Mouse (Mus musculus) embryonic facial prominence, embryonic 12.5 days (tissue): ENCODE results near the gene Wasf3. TPM values are rescaled to one million over a fixed set of nuclear protein-coding genes. Genes with fewer than 3 reads are reported as not detected.

Source experiments
- ATAC-seq: fragments of 200-750 bp; cut with Nextera tagmentation; 2 replicates; pipeline ENCODE4 v1.8.0; 2017; ENCODE audit not compliant: insufficient number of reproducible peaks, insufficient read depth, low FRiP score, low TSS enrichment
- H3K27ac ChIP-seq: fragments of 300-500 bp; sonication (generic); 2 replicates; pipeline ENCODE4 v1.5.1; 2016; ENCODE audit warnings: mild to moderate bottlenecking
- H3K27me3 ChIP-seq: fragments of 300-500 bp; sonication (generic); 2 replicates; pipeline ENCODE4 v1.6.1; 2016; ENCODE audit warnings: mild to moderate bottlenecking, moderate library complexity
- H3K36me3 ChIP-seq: fragments of 300-500 bp; sonication (generic); 2 replicates; pipeline ENCODE4 v1.6.1; 2016; ENCODE audit warnings: mild to moderate bottlenecking
- H3K4me1 ChIP-seq: fragments of 300-500 bp; sonication (generic); 2 replicates; pipeline ENCODE4 v1.6.1; 2016
- H3K4me2 ChIP-seq: fragments of 300-500 bp; sonication (generic); replicated peaks from 2 replicates; pipeline ENCODE4 v1.6.1; 2016; ENCODE audit warnings: mild to moderate bottlenecking, moderate library complexity
- H3K4me3 ChIP-seq: fragments of 300-500 bp; sonication (generic); 2 replicates; pipeline ENCODE4 v1.5.1; 2016; ENCODE audit warnings: mild to moderate bottlenecking
- H3K9ac ChIP-seq: fragments of 300-500 bp; sonication (generic); 2 replicates; pipeline ENCODE4 v1.6.1; 2016; ENCODE audit warnings: mild to moderate bottlenecking, moderate library complexity
- H3K9me3 ChIP-seq: fragments of 300-500 bp; sonication (generic); 2 replicates; pipeline ENCODE4 v1.6.1; 2016; ENCODE audit warnings: mild to moderate bottlenecking, moderate library complexity
- WGBS: fragments of 180-500 bp; shearing (Covaris S2); methylation state at CpG from one replicate; pipeline ENCODE4 v1.1.7; 2016; 5-methylcytosine and 5-hydroxymethylcytosine counted together
- polyA plus RNA-seq: library from polyadenylated mRNA; unstranded; fragments of >200 nt; fragmentation: Nextera tagmentation; extraction: Ambion mirVana; gene quantifications from 2 replicates; pipeline ENCODE4 v1.2.1, GENCODE M21; 2016

The Wasf3 gene
- polyA plus RNA-seq, 1 experiment from 2014 or later = 5.4 TPM

GRCm38 (mm10) chr5:146402311-146402710, 17.5 kb downstream of the Wasf3 start:
- H3K4me2 ChIP-seq = no peak overlapping the region
- WGBS = 74% methylated on average over 11 of the region's 11 CpGs
- H3K4me3 ChIP-seq = no peak overlapping the region
- H3K27ac ChIP-seq = no peak overlapping the region
- ATAC-seq = no peak
- no peaks in the 10 kb centered on the region for H3K9me3 ChIP-seq
- H3K27me3 ChIP-seq = no peaks in the 10 kb centered on the region
- no peak overlapping the region for H3K9ac ChIP-seq
- H3K36me3 ChIP-seq = no peaks in the 10 kb centered on the region
- no peaks in the 10 kb centered on the region for H3K4me1 ChIP-seq

- 39% methylated on average over 2 of the region's 2 CpGs for WGBS
- ATAC-seq = no peak
- Histone ChIP-seq H3K4me3 (no peak overlapping the region), H3K27me3 (no peaks in the 10 kb centered on the region), H3K4me1 (peaks cover 10% of the 10 kb centered on the region), H3K4me2 (no peak overlapping the region), H3K36me3 (no peaks in the 10 kb centered on the region), H3K9ac (no peak overlapping the region), H3K27ac (no peak overlapping the region), H3K9me3 (no peaks in the 10 kb centered on the region)
Measured at GRCm38 (mm10) chr5:146403923-146404322, 19.1 kb downstream of the Wasf3 start.

GRCm38 (mm10) chr5:146406133-146406532, 21.3 kb downstream of the Wasf3 start:
- Histone ChIP-seq H3K4me1 (peaks cover 16% of the 10 kb centered on the region), H3K27me3 (no peaks in the 10 kb centered on the region), H3K27ac (no peak overlapping the region), H3K4me2 (no peak overlapping the region), H3K36me3 (no peaks in the 10 kb centered on the region), H3K4me3 (no peak overlapping the region), H3K9ac (no peak overlapping the region), H3K9me3 (no peaks in the 10 kb centered on the region)
- ATAC-seq = no peak
- 96% methylated on average over 1 of the region's 1 CpGs for WGBS

GRCm38 (mm10) chr5:146407791-146408190, 23.0 kb downstream of the Wasf3 start:
- Histone ChIP-seq H3K27ac (no peak overlapping the region), H3K9me3 (no peaks in the 10 kb centered on the region), H3K36me3 (no peaks in the 10 kb centered on the region), H3K9ac (no peak overlapping the region), H3K4me1 (peaks cover 20% of the 10 kb centered on the region), H3K4me3 (no peak overlapping the region), H3K4me2 (no peak overlapping the region), H3K27me3 (no peaks in the 10 kb centered on the region)
- ATAC-seq = no peak
- WGBS = 52% methylated on average over 3 of the region's 3 CpGs

GRCm38 (mm10) chr5:146408604-146409003, 23.8 kb downstream of the Wasf3 start:
- no peak overlapping the region for H3K4me2 ChIP-seq
- H3K36me3 ChIP-seq = no peaks in the 10 kb centered on the region
- WGBS = 76% methylated on average over 8 of the region's 8 CpGs
- peaks cover 20% of the 10 kb centered on the region for H3K4me1 ChIP-seq
- H3K27ac ChIP-seq = no peak overlapping the region
- no peaks in the 10 kb centered on the region for H3K9me3 ChIP-seq
- ATAC-seq = no peak
- no peaks in the 10 kb centered on the region for H3K27me3 ChIP-seq
- H3K4me3 ChIP-seq = no peak overlapping the region
- H3K9ac ChIP-seq = no peak overlapping the region

GRCm38 (mm10) chr5:146410821-146411220, 26.0 kb downstream of the Wasf3 start:
- H3K4me2 ChIP-seq = no peak overlapping the region
- no peak overlapping the region for H3K4me3 ChIP-seq
- peaks cover 20% of the 10 kb centered on the region for H3K4me1 ChIP-seq
- ATAC-seq = no peak
- no peaks in the 10 kb centered on the region for H3K27me3 ChIP-seq
- no peaks in the 10 kb centered on the region for H3K9me3 ChIP-seq
- no peak overlapping the region for H3K9ac ChIP-seq
- no peak overlapping the region for H3K27ac ChIP-seq
- 74% methylated on average over 4 of the region's 4 CpGs for WGBS
- H3K36me3 ChIP-seq = no peaks in the 10 kb centered on the region

GRCm38 (mm10) chr5:146412743-146413430, 28.1 kb downstream of the Wasf3 start:
- no peak overlapping the region for H3K4me2 ChIP-seq
- H3K4me1 ChIP-seq = peaks cover 17% of the 10 kb centered on the region
- 78% methylated on average over 15 of the region's 15 CpGs for WGBS
- no peaks in the 10 kb centered on the region for H3K9me3 ChIP-seq
- no peaks in the 10 kb centered on the region for H3K27me3 ChIP-seq
- H3K36me3 ChIP-seq = no peaks in the 10 kb centered on the region
- no peak overlapping the region for H3K27ac ChIP-seq
- no peak overlapping the region for H3K4me3 ChIP-seq
- ATAC-seq = no peak
- H3K9ac ChIP-seq = no peak overlapping the region

GRCm38 (mm10) chr5:146414611-146415010, 29.8 kb downstream of the Wasf3 start:
- Histone ChIP-seq H3K4me1 (peaks cover 10% of the 10 kb centered on the region; the same call in 1 of the 2 replicates), H3K27ac (no peak overlapping the region), H3K36me3 (no peaks in the 10 kb centered on the region), H3K4me3 (no peak overlapping the region), H3K27me3 (no peaks in the 10 kb centered on the region), H3K9me3 (no peaks in the 10 kb centered on the region), H3K9ac (no peak overlapping the region), H3K4me2 (no peak overlapping the region)
- ATAC-seq = no peak
- WGBS = 71% methylated on average over 4 of the region's 4 CpGs

GRCm38 (mm10) chr5:146415218-146415617, 30.4 kb downstream of the Wasf3 start:
- WGBS = 85% methylated on average over 12 of the region's 12 CpGs

GRCm38 (mm10) chr5:146416331-146417110, 31.7 kb downstream of the Wasf3 start:
- H3K36me3 ChIP-seq = no peaks in the 10 kb centered on the region
- no peak overlapping the region for H3K4me3 ChIP-seq
- H3K27ac ChIP-seq = no peak overlapping the region
- no peaks in the 10 kb centered on the region for H3K27me3 ChIP-seq
- no peak overlapping the region for H3K4me2 ChIP-seq
- H3K4me1 ChIP-seq = no peaks in the 10 kb centered on the region
- no peaks in the 10 kb centered on the region for H3K9me3 ChIP-seq
- WGBS = 74% methylated on average over 20 of the region's 20 CpGs
- no peak overlapping the region for H3K9ac ChIP-seq
- no peak for ATAC-seq

More at GRCm38 (mm10) chr5:146415218-146415617, 30.4 kb downstream of the Wasf3 start:
- H3K9ac ChIP-seq = no peak overlapping the region
- H3K36me3 ChIP-seq = no peaks in the 10 kb centered on the region
- no peaks in the 10 kb centered on the region for H3K9me3 ChIP-seq
- no peak overlapping the region for H3K4me3 ChIP-seq
- H3K4me1 ChIP-seq = peaks cover 10% of the 10 kb centered on the region; the same call in 1 of the 2 replicates
- no peaks in the 10 kb centered on the region for H3K27me3 ChIP-seq
- no peak overlapping the region for H3K4me2 ChIP-seq
- ATAC-seq = no peak
- H3K27ac ChIP-seq = no peak overlapping the region

- H3K27ac ChIP-seq = no peak overlapping the region
- H3K4me3 ChIP-seq = no peak overlapping the region
- WGBS = 90% methylated on average over 7 of the region's 7 CpGs
- no peak for ATAC-seq
- H3K9ac ChIP-seq = no peak overlapping the region
- H3K9me3 ChIP-seq = no peaks in the 10 kb centered on the region
- no peaks in the 10 kb centered on the region for H3K36me3 ChIP-seq
- no peak overlapping the region for H3K4me2 ChIP-seq
- H3K27me3 ChIP-seq = no peaks in the 10 kb centered on the region
- no peaks in the 10 kb centered on the region for H3K4me1 ChIP-seq
Measured at GRCm38 (mm10) chr5:146418092-146418491, 33.3 kb downstream of the Wasf3 start.

- Histone ChIP-seq H3K9me3 (no peaks in the 10 kb centered on the region), H3K4me1 (no peaks in the 10 kb centered on the region), H3K27me3 (no peaks in the 10 kb centered on the region), H3K27ac (no peak overlapping the region), H3K36me3 (no peaks in the 10 kb centered on the region), H3K4me3 (no peak overlapping the region), H3K4me2 (no peak overlapping the region), H3K9ac (no peak overlapping the region)
- no peak for ATAC-seq
- WGBS = 62% methylated on average over 1 of the region's 1 CpGs
Measured at GRCm38 (mm10) chr5:146420081-146420480, 35.3 kb downstream of the Wasf3 start.
